Mouse (Mus musculus): ENCODE measurements around the gene Gprc6a. TPM values are rescaled to one million over a fixed set of nuclear protein-coding genes. Genes with fewer than 3 reads are reported as not detected.

Gprc6a gene
- polyA plus RNA-seq (2016; fragmentation: Nextera tagmentation; extraction: Ambion mirVana): not detected in 2 replicates

DNA sequence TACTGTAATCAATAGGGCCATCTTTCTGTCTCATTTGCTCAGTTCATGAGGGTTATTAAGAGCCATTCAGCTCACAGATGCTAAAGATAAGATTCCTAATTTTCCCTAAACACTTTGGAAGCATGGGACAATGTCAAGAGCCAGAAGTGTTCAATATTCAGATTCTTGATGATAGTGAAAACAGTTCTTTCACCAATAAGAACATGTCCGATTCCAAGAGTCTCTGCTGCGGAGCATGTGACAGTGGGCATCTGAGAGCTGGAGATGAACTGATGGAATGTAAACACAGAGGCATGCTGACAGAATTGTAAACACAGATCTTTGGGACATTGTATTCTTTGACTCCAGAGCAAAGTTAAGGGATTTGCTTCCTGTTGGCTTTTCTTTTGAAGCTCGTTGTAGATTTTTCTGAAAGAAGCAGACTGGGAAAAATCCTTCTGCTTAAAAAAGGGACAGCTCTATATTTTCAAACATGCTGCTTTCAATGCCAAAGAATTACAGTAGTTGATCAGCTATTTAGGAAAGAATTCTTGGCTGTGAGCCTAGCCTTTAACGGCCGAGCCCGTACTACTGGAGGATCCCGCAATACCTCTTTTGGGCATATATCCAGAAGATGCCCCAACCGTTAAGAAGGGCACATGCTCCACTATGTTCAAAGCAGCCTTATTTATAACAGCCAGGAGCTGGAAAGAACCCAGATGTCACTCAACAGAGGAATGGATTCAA, at the start of gene Gprc6a:
Gene Gprc6a, minus strand, starts transcription at position 51 of the 726 bp plus-strand sequence.
- no peak within 1 kb of the TSS for H3K27ac ChIP-seq
- H3K4me2 ChIP-seq (replicated peaks): no peak within 1 kb of the TSS
- no peaks in the 10 kb centered on the region for H3K4me1 ChIP-seq
- WGBS: 86% methylated on average over 8 of the region's 8 CpGs
- no peak within 1 kb of the TSS for H3K4me3 ChIP-seq
- ATAC-seq (ENCODE audit: low FRiP score, low read depth): no peak
- H3K27me3 ChIP-seq (replicated peaks): no peaks in the 10 kb centered on the region
- no peak within 1 kb of the TSS for H3K9ac ChIP-seq
- no peaks in the 10 kb centered on the region for H3K36me3 ChIP-seq
- H3K9me3 ChIP-seq: no peaks in the 10 kb centered on the region

- H3K36me3 ChIP-seq: no peaks in the 10 kb centered on the region
- peak overlapping the region; percentile 44 for H3K4me3 ChIP-seq
- H3K4me2 ChIP-seq (replicated peaks): peak overlapping the region; percentile 94
- no peak overlapping the region for H3K27ac ChIP-seq
- peaks cover 25% of the 10 kb centered on the region for H3K27me3 ChIP-seq (replicated peaks)
- H3K9me3 ChIP-seq: no peaks in the 10 kb centered on the region
- peak; percentile 37; the same call in 1 of the 2 replicates for ATAC-seq (ENCODE audit: low FRiP score, low read depth)
- no peak overlapping the region for H3K9ac ChIP-seq
- H3K4me1 ChIP-seq: peaks cover 10% of the 10 kb centered on the region
- 4% methylated on average over 10 of the region's 10 CpGs for WGBS
These were observed 47.0 kb upstream of the Gprc6a start for GRCm38 (mm10) chr10:51678251-51678639.

DNA sequence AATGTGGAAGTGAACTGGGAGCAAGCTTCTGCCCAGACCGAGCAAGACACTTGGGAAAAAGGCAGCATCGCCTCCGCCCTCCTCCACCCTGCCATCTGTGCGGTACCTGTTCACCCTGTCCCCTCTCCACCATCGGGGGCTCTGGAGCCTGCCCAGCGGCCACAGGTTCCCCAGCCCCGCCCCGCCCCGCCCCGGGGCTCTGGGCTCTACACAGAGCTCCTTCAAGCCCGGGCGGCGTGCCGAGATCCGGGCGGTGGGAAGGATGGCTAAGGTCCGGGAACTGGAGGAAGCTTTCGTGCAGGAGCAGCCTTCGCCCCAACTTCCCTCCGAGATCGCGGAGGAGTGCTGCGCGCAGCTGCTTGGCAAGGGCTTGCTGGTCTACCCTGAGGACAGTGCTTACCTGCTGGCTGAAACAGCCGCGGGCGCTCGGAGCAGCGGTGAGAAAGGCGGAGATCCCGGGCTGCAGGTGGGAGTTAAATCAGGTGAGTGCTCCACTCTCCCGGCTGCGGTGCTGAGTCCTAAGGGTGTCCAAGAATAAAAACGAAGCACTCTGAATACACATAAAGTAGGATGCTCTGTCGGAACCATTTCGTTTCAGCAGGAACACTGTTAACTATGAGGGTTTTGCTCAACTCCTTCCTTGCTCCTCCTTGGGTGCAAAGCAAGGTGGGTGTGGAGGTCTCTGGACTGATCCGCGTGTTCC, 46.4 kb upstream of the Gprc6a start, which contains the start of gene Rfx6:
Gene Rfx6, plus strand, starts transcription at position 209 of the 703 bp plus-strand sequence.
- H3K4me2 ChIP-seq (replicated peaks): peak within 1 kb of the TSS; percentile 94
- under 1% methylated on average over 38 of the region's 38 CpGs for WGBS
- H3K9ac ChIP-seq: peak within 1 kb of the TSS; percentile 41
- H3K36me3 ChIP-seq: no peaks in the 10 kb centered on the region
- H3K27me3 ChIP-seq (replicated peaks): peaks cover 25% of the 10 kb centered on the region
- peaks cover 10% of the 10 kb centered on the region for H3K4me1 ChIP-seq
- no peaks in the 10 kb centered on the region for H3K9me3 ChIP-seq
- ATAC-seq (ENCODE audit: low FRiP score, low read depth): peak; percentile 76
- H3K27ac ChIP-seq: no peak within 1 kb of the TSS
- peak within 1 kb of the TSS; percentile 44 for H3K4me3 ChIP-seq

GRCm38 (mm10) chr10:51672082-51672779, 41.0 kb upstream of the Gprc6a start:
- H3K4me1 ChIP-seq: no peaks in the 10 kb centered on the region
- 57% methylated on average over 1 of the region's 1 CpGs for WGBS
- ATAC-seq (ENCODE audit: low FRiP score, low read depth): no peak
- no peaks in the 10 kb centered on the region for H3K36me3 ChIP-seq
- no peak overlapping the region for H3K9ac ChIP-seq
- no peaks in the 10 kb centered on the region for H3K9me3 ChIP-seq
- no peak overlapping the region for H3K27ac ChIP-seq
- no peak overlapping the region for H3K4me2 ChIP-seq (replicated peaks)
- no peak overlapping the region for H3K4me3 ChIP-seq
- H3K27me3 ChIP-seq (replicated peaks): peaks cover 12% of the 10 kb centered on the region

DNA sequence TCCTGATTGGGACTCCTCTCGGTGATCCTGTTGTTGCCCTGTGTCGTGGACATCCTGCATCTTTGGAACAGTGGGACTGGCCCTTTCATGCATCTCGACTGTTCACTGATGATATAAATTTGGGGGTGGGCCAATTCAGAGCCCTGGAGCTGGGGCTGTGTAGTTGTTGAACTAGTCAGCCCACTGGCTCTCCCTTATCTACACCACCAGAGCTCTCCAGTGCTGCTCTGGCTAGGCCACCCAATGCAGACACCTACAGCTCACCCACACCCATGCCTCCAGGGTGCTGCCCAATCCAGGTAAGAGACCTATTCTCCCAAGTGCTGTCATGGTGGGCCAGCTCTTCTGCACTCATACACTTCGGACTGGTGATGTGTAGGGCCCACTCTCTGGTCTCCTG, 40.3 kb upstream of the Gprc6a start:
- Histone ChIP-seq H3K4me2 (replicated peaks) (no peak overlapping the region), H3K27me3 (replicated peaks) (peaks cover 5% of the 10 kb centered on the region), H3K9me3 (no peaks in the 10 kb centered on the region), H3K4me3 (no peak overlapping the region), H3K9ac (no peak overlapping the region), H3K36me3 (no peaks in the 10 kb centered on the region), H3K4me1 (no peaks in the 10 kb centered on the region), H3K27ac (no peak overlapping the region)
- no peak for ATAC-seq (ENCODE audit: low FRiP score, low read depth)
- 78% methylated on average over 4 of the region's 4 CpGs for WGBS

- no peaks in the 10 kb centered on the region for H3K27me3 ChIP-seq (replicated peaks)
- no peak for ATAC-seq (ENCODE audit: low FRiP score, low read depth)
- no peaks in the 10 kb centered on the region for H3K9me3 ChIP-seq
- H3K36me3 ChIP-seq: no peaks in the 10 kb centered on the region
- H3K27ac ChIP-seq: no peak overlapping the region
- no peaks in the 10 kb centered on the region for H3K4me1 ChIP-seq
- no peak overlapping the region for H3K4me3 ChIP-seq
- H3K4me2 ChIP-seq (replicated peaks): no peak overlapping the region
- H3K9ac ChIP-seq: no peak overlapping the region
These were observed 38.1 kb upstream of the Gprc6a start for GRCm38 (mm10) chr10:51669334-51669733.

GRCm38 (mm10) chr10:51657324-51657723, 26.1 kb upstream of the Gprc6a start:
- Histone ChIP-seq H3K36me3 (no peaks in the 10 kb centered on the region), H3K9ac (no peak overlapping the region), H3K27ac (no peak overlapping the region), H3K4me1 (no peaks in the 10 kb centered on the region), H3K27me3 (replicated peaks) (no peaks in the 10 kb centered on the region), H3K4me3 (no peak overlapping the region), H3K4me2 (replicated peaks) (no peak overlapping the region), H3K9me3 (no peaks in the 10 kb centered on the region)
- WGBS: 76% methylated on average over 1 of the region's 1 CpGs
- ATAC-seq (ENCODE audit: low FRiP score, low read depth): no peak

- Histone ChIP-seq H3K36me3 (no peaks in the 10 kb centered on the region), H3K27me3 (replicated peaks) (no peaks in the 10 kb centered on the region), H3K4me1 (no peaks in the 10 kb centered on the region), H3K9me3 (no peaks in the 10 kb centered on the region), H3K27ac (no peak overlapping the region), H3K4me3 (no peak overlapping the region), H3K9ac (no peak overlapping the region), H3K4me2 (replicated peaks) (no peak overlapping the region)
- no peak for ATAC-seq (ENCODE audit: low FRiP score, low read depth)
- 74% methylated on average over 3 of the region's 3 CpGs for WGBS
These were observed 18.4 kb upstream of the Gprc6a start for GRCm38 (mm10) chr10:51649506-51650221.

- Histone ChIP-seq H3K9ac (no peak overlapping the region), H3K4me2 (replicated peaks) (no peak overlapping the region), H3K9me3 (no peaks in the 10 kb centered on the region), H3K36me3 (no peaks in the 10 kb centered on the region), H3K27ac (no peak overlapping the region), H3K4me1 (no peaks in the 10 kb centered on the region), H3K4me3 (no peak overlapping the region), H3K27me3 (replicated peaks) (no peaks in the 10 kb centered on the region)
- WGBS: 87% methylated on average over 3 of the region's 3 CpGs
- ATAC-seq (ENCODE audit: low FRiP score, low read depth): no peak
These were observed 10.1 kb downstream of the Gprc6a start for GRCm38 (mm10) chr10:51621193-51621592.

GRCm38 (mm10) chr10:51620126-51620525, 11.1 kb downstream of the Gprc6a start:
- no peak overlapping the region for H3K4me3 ChIP-seq
- H3K9ac ChIP-seq: no peak overlapping the region
- no peaks in the 10 kb centered on the region for H3K27me3 ChIP-seq (replicated peaks)
- 81% methylated on average over 7 of the region's 7 CpGs for WGBS
- no peaks in the 10 kb centered on the region for H3K4me1 ChIP-seq
- ATAC-seq (ENCODE audit: low FRiP score, low read depth): no peak
- H3K4me2 ChIP-seq (replicated peaks): no peak overlapping the region
- H3K27ac ChIP-seq: no peak overlapping the region
- no peaks in the 10 kb centered on the region for H3K36me3 ChIP-seq
- no peaks in the 10 kb centered on the region for H3K9me3 ChIP-seq

- Histone ChIP-seq H3K4me1 (no peaks in the 10 kb centered on the region), H3K9ac (no peak overlapping the region), H3K27me3 (replicated peaks) (no peaks in the 10 kb centered on the region), H3K4me2 (replicated peaks) (no peak overlapping the region), H3K4me3 (no peak overlapping the region), H3K27ac (no peak overlapping the region), H3K9me3 (no peaks in the 10 kb centered on the region), H3K36me3 (no peaks in the 10 kb centered on the region)
- ATAC-seq (ENCODE audit: low FRiP score, low read depth): no peak
- WGBS: 91% methylated on average over 2 of the region's 2 CpGs
These were observed 12.7 kb downstream of the Gprc6a start for GRCm38 (mm10) chr10:51618538-51618937.

All from neural tube, embryonic 12.5 days (tissue).